Mouse (Mus musculus): ENCODE measurements at regions not wholly inside any gene's neighbourhood (a gene's known extent, or its start where the extent isn't known, plus 50 kb on each side); places are given as distances from the start of the nearest gene placed in this dataset.

GRCm38 (mm10) chr11:31821479-31822411 is 50.3 kb upstream of the Cpeb4 start:
- TF ChIP-seq CTCF (IDR thresholded peaks at IDR 0.05; ENCODE audit: insufficient read depth, low read depth, low read length) = no peak
- no peak for TF ChIP-seq POLR2A (IDR thresholded peaks at IDR 0.05; ENCODE audit: insufficient read depth, low read depth, low read length)
- Histone ChIP-seq H3K4me3 (ENCODE audit: insufficient read depth, low read depth, low read length) (no peak overlapping the region), H3K27ac (ENCODE audit: insufficient read depth, low read depth, low read length) (no peak overlapping the region), H3K4me1 (ENCODE audit: control insufficient read depth, insufficient read depth, low read length) (peaks cover 36% of the 10 kb centered on the region)
- WGBS = 66% methylated on average over 12 of the region's 12 CpGs

Measured in olfactory bulb, adult 2 months (tissue).